ENCODE assay signal across 8 mouse cellular contexts in the genomic region with DNA sequence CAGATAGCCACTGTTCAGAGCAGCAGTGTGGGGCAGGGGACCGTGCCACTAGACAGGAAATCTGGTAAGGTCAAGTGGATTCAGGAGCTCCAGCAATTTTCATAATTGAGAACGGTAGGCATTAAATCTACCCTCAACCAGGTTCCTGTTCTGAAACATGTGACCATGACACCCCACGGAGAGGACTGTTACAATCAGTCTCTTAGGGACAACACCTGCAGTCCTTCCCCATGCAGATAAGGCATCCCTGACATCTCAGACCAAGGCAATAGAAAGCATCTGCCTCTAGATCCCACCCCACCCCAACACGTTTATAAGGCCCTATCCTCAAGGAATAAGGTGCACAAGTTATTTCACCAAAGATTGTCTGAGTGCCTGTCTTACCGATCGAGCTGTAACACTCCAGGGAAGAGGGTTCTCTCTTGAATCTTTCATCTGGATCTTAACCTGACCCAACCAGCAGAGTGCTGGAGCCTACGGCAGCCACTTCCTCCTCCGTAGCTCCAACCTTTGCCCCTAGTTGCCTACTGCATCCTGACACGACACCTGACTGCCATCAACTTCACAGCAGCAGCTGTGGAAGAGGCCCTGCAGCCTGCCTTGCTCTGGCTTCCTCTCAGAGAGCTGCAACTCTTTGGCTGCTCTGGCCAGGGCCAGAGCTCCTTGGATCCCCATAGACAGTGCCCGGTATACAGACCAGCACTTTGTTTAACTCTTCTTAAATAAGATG. TPM values are rescaled to one million over a fixed set of nuclear protein-coding genes. Genes with fewer than 3 reads are reported as not detected.
DNase-seq lines count a peak whose midpoint lies in the region; ATAC-seq lines count a peak whose summit lies in the region.

No protein-coding gene starts in this region.

- DNase-seq in lung, postnatal 14 days, result no peak
- DNase-seq in thymus, postnatal 36 days, result peak; percentile 49 to 68
- DNase-seq in spleen, adult 18-20 months, result no peak
- DNase-seq in cerebellum, adult 9-11 months, result no peak

- ATAC-seq in lung, embryonic 15.5 days (ENCODE audit: borderline replicate concordance, extremely low read depth, low FRiP score, low TSS enrichment), result no peak
- no peak for ATAC-seq in hindbrain, embryonic 13.5 days (ENCODE audit: low FRiP score)
- ATAC-seq in midbrain, embryonic 12.5 days (ENCODE audit: low FRiP score, low read depth), result no peak
- no peak for ATAC-seq in granulocyte monocyte progenitor cell, adult 5-6 weeks (replicated peaks; ENCODE audit: poor library complexity, severe bottlenecking)

- no peaks in the 10 kb centered on the region for H3K36me3 ChIP-seq in lung, embryonic 15.5 days
- H3K36me3 ChIP-seq in hindbrain, embryonic 13.5 days, result no peaks in the 10 kb centered on the region
- no peaks in the 10 kb centered on the region for H3K36me3 ChIP-seq in midbrain, embryonic 12.5 days

- no peak overlapping the region for H3K4me3 ChIP-seq in lung, embryonic 15.5 days
- H3K4me3 ChIP-seq in hindbrain, embryonic 13.5 days, result no peak overlapping the region
- no peak overlapping the region for H3K4me3 ChIP-seq in midbrain, embryonic 12.5 days

- 46% methylated on average over 10 of the region's 10 CpGs for WGBS in lung, embryonic 15.5 days
- WGBS in hindbrain, embryonic 13.5 days, result 78% methylated on average over 10 of the region's 10 CpGs
- WGBS in midbrain, embryonic 12.5 days, result 81% methylated on average over 10 of the region's 10 CpGs

- H3K4me1 ChIP-seq in lung, embryonic 15.5 days, result peaks cover 44% of the 10 kb centered on the region
- H3K4me1 ChIP-seq in hindbrain, embryonic 13.5 days (replicated peaks), result peaks cover 48% of the 10 kb centered on the region
- peaks cover 31% of the 10 kb centered on the region for H3K4me1 ChIP-seq in midbrain, embryonic 12.5 days

- no peaks in the 10 kb centered on the region for H3K9me3 ChIP-seq in lung, embryonic 15.5 days
- no peaks in the 10 kb centered on the region for H3K9me3 ChIP-seq in hindbrain, embryonic 13.5 days
- no peaks in the 10 kb centered on the region for H3K9me3 ChIP-seq in midbrain, embryonic 12.5 days

- 0 out of 2 replicates have a peak overlapping the region, but pooled peaks have one; percentile 24 for H3K9ac ChIP-seq in lung, embryonic 15.5 days
- H3K9ac ChIP-seq in hindbrain, embryonic 13.5 days, result no peak overlapping the region
- no peak overlapping the region for H3K9ac ChIP-seq in midbrain, embryonic 12.5 days (replicated peaks)

- H3K27ac ChIP-seq in lung, embryonic 15.5 days, result peak overlapping the region; percentile 88
- H3K27ac ChIP-seq in hindbrain, embryonic 13.5 days, result peak overlapping the region; percentile 91
- peak overlapping the region; percentile 64 for H3K27ac ChIP-seq in midbrain, embryonic 12.5 days (replicated peaks)

- H3K4me2 ChIP-seq in lung, embryonic 15.5 days, result no peak overlapping the region
- H3K4me2 ChIP-seq in hindbrain, embryonic 13.5 days, result no peak overlapping the region
- H3K4me2 ChIP-seq in midbrain, embryonic 12.5 days (replicated peaks), result no peak overlapping the region

- no peaks in the 10 kb centered on the region for H3K27me3 ChIP-seq in lung, embryonic 15.5 days
- no peaks in the 10 kb centered on the region for H3K27me3 ChIP-seq in hindbrain, embryonic 13.5 days
- H3K27me3 ChIP-seq in midbrain, embryonic 12.5 days, result no peaks in the 10 kb centered on the region

RNA-seq across cellular contexts. Expression of gene Tom1l2, which starts 50.2 kb away (rescaled TPM):
- 23.3 and 26.1 TPM in 2 replicates for polyA plus RNA-seq in lung, embryonic 15.5 days (2015; fragmentation: Nextera tagmentation; extraction: Ambion mirVana)
- polyA plus RNA-seq in hindbrain, embryonic 13.5 days (2015; fragmentation: Nextera tagmentation; extraction: Ambion mirVana), result 54.5 and 59.2 TPM in 2 replicates
- 33.3 and 37.3 TPM in 2 replicates for polyA plus RNA-seq in midbrain, embryonic 12.5 days (2016; fragmentation: Nextera tagmentation; extraction: Ambion mirVana)
- total RNA-seq in granulocyte monocyte progenitor cell, adult 5-6 weeks (2014; fragmentation: Nextera tagmentation), result 14.1 and 16.8 TPM in 2 replicates
- 3.3 and 5.0 TPM in 2 replicates for total RNA-seq in granulocyte monocyte progenitor cell, adult 5-6 weeks (2017)

RNA-seq across cellular contexts. Expression of gene Drc3, which starts 50.6 kb away (rescaled TPM):
- polyA plus RNA-seq in lung, embryonic 15.5 days (2015; fragmentation: Nextera tagmentation; extraction: Ambion mirVana), result 5.8 and 6.1 TPM in 2 replicates
- polyA plus RNA-seq in hindbrain, embryonic 13.5 days (2015; fragmentation: Nextera tagmentation; extraction: Ambion mirVana), result 6.3 and 7.9 TPM in 2 replicates
- 2.5 and 2.7 TPM in 2 replicates for polyA plus RNA-seq in midbrain, embryonic 12.5 days (2016; fragmentation: Nextera tagmentation; extraction: Ambion mirVana)
- 1.8 TPM in 1 of 2 replicates, not detected in the other for total RNA-seq in granulocyte monocyte progenitor cell, adult 5-6 weeks (2014; fragmentation: Nextera tagmentation)
- total RNA-seq in granulocyte monocyte progenitor cell, adult 5-6 weeks (2017), result 0.52 and 1.2 TPM in 2 replicates

Comparison
In these comparisons a context has a peak if more than half of its experiments do, and no peak if none do; other contexts are left out.
1. DNase-seq: peak in thymus, postnatal 36 days (2 of 2); none in lung, postnatal 14 days (single experiment), spleen, adult 18-20 months (0 of 2) and cerebellum, adult 9-11 months (single experiment).
2. Peak in every context shown above with its lines, with median percentiles within 50 percentile points of each other: H3K27ac ChIP-seq.